Mouse (Mus musculus) layer of hippocampus, postnatal 10 days (tissue): Measurements from ENCODE around the gene Cenpp. TPM values are rescaled to one million over a fixed set of nuclear protein-coding genes. Genes with fewer than 3 reads are reported as not detected.

Experiments used
- DNase-seq, 2 experiments: peaks; one replicate each; pipeline ENCODE4 v3.0.0; 2021; ENCODE audit warnings: low spot score in 2 of 2
- total RNA-seq, 2 experiments: library from RNA; stranded (reverse); gene quantifications; 2 replicates each; pipeline ENCODE4 v1.2.3; 2021

Gene Cenpp
- total RNA-seq, 2 experiments from 2014 or later: 1.3 to 1.8 TPM

GRCm38 (mm10) chr13:49538693-49539092, 113.9 kb downstream of the Cenpp start:
- DNase-seq: no peak

- DNase-seq: no peak
These were observed 115.6 kb downstream of the Cenpp start for GRCm38 (mm10) chr13:49536946-49537345.

- DNase-seq: no peak
These were observed 121.9 kb downstream of the Cenpp start for GRCm38 (mm10) chr13:49530636-49531035.

GRCm38 (mm10) chr13:49526235-49526634, 126.3 kb downstream of the Cenpp start:
- no peak for DNase-seq

- DNase-seq: no peak
These were observed 133.8 kb downstream of the Cenpp start for GRCm38 (mm10) chr13:49518761-49519160.

- no peak for DNase-seq
These were observed 145.4 kb downstream of the Cenpp start for GRCm38 (mm10) chr13:49507176-49507575.

- no peak for DNase-seq
These were observed 146.8 kb downstream of the Cenpp start for GRCm38 (mm10) chr13:49505776-49506175.

GRCm38 (mm10) chr13:49504510-49504909, 148.1 kb downstream of the Cenpp start, which contains the start of gene Ecm2:
Gene Ecm2 (plus strand): TSS chr13:49504810.
- DNase-seq: no peak

GRCm38 (mm10) chr13:49492376-49493368, 159.9 kb downstream of the Cenpp start, which contains the start of gene Tes3-ps:
Gene Tes3-ps (plus strand): TSS chr13:49493318.
- no peak for DNase-seq

- no peak for DNase-seq
These were observed 167.2 kb downstream of the Cenpp start for GRCm38 (mm10) chr13:49485388-49485787.

GRCm38 (mm10) chr13:49480551-49480950, 172.0 kb downstream of the Cenpp start:
- DNase-seq: no peak

GRCm38 (mm10) chr13:49480057-49480456, 172.5 kb downstream of the Cenpp start:
- no peak for DNase-seq

- no peak for DNase-seq
These were observed 173.2 kb downstream of the Cenpp start for GRCm38 (mm10) chr13:49479399-49479798.

GRCm38 (mm10) chr13:49478851-49479374, 173.7 kb downstream of the Cenpp start:
- no peak for DNase-seq

GRCm38 (mm10) chr13:49477887-49478286, 174.7 kb downstream of the Cenpp start:
- no peak for DNase-seq

- DNase-seq: no peak
These were observed 179.9 kb downstream of the Cenpp start for GRCm38 (mm10) chr13:49472676-49473005.

GRCm38 (mm10) chr13:49471981-49472675, 180.5 kb downstream of the Cenpp start:
- DNase-seq: no peak

- no peak for DNase-seq
These were observed 181.8 kb downstream of the Cenpp start for GRCm38 (mm10) chr13:49470806-49471205.

GRCm38 (mm10) chr13:49470319-49470718, 182.3 kb downstream of the Cenpp start:
- DNase-seq: no peak

- DNase-seq: no peak
These were observed 183.6 kb downstream of the Cenpp start for GRCm38 (mm10) chr13:49469002-49469401.

GRCm38 (mm10) chr13:49467585-49467984, 185.0 kb downstream of the Cenpp start:
- DNase-seq: no peak
